Mouse (Mus musculus) adrenal gland, postnatal 25 days (tissue): Measurements from ENCODE around the gene Fgd6. TPM values are rescaled to one million over a fixed set of nuclear protein-coding genes. Genes with fewer than 3 reads are reported as not detected.

Source experiments
- total RNA-seq: library from RNA; stranded (reverse); gene quantifications from 2 replicates; pipeline ENCODE4 v1.2.3, GENCODE M21; 2021

The Fgd6 gene
- total RNA-seq, 1 experiment from 2014 or later: 6.3 TPM

Other genes with a start within 250 kb of the Fgd6 start
- not detected in 2 replicates for gene Usp44, start 204.4 kb upstream of the Fgd6 start, total RNA-seq
- 196 and 228 TPM in 2 replicates for gene Metap2, start 138.9 kb upstream of the Fgd6 start, total RNA-seq
- gene Vezt, start 184 bp upstream of the Fgd6 start, total RNA-seq: 16.8 and 24.9 TPM in 2 replicates
- gene Nr2c1, start 112.0 kb downstream of the Fgd6 start, total RNA-seq: 13.7 and 17.9 TPM in 2 replicates
- 316 and 367 TPM in 2 replicates for gene Ndufa12, start 162.7 kb downstream of the Fgd6 start, total RNA-seq